Mouse (Mus musculus) cerebellum, adult 2 months (tissue): ENCODE measurements at regions not wholly inside any gene's neighbourhood (a gene's known extent, or its start where the extent isn't known, plus 50 kb on each side); places are given as distances from the start of the nearest gene placed in this dataset.

ENCODE experiments used
- DNase-seq, 2 experiments: peaks; one replicate each; pipeline ENCODE4 v3.0.0; 2021
- H3K27ac ChIP-seq: fragments of 200-500 bp; 2 replicates; pipeline ENCODE4 v1.5.1; 2012; ENCODE audit warnings: low read length, control low read depth, inconsistent platforms; ENCODE audit not compliant: insufficient read depth
- H3K27me3 ChIP-seq: fragments of 200-500 bp; 2 replicates; pipeline ENCODE4 v1.6.1; 2012; ENCODE audit warnings: inconsistent platforms, mild to moderate bottlenecking, low read length, moderate library complexity; ENCODE audit not compliant: control insufficient read depth, insufficient read depth
- H3K4me1 ChIP-seq: fragments of 200-500 bp; 2 replicates; pipeline ENCODE4 v1.6.1; 2011; ENCODE audit warnings: low read length; ENCODE audit not compliant: control insufficient read depth, insufficient read depth
- H3K4me3 ChIP-seq: fragments of 200-500 bp; replicated peaks from 2 replicates; pipeline ENCODE3; 2011; ENCODE audit warnings: mild to moderate bottlenecking, low read depth, low read length, control low read depth; ENCODE audit not compliant: insufficient read depth
- CTCF ChIP-seq: fragments of 200-500 bp; IDR thresholded peaks from 2 replicates; pipeline ENCODE4 v1.5.1; 2011; ENCODE audit warnings: low read depth, mild to moderate bottlenecking, control low read depth, low read length, moderate library complexity, borderline replicate concordance; ENCODE audit not compliant: insufficient read depth
- POLR2A ChIP-seq: fragments of 200-500 bp; IDR thresholded peaks from 2 replicates; pipeline ENCODE4 v1.6.1; 2011; ENCODE audit warnings: low read length, control low read depth, borderline replicate concordance; ENCODE audit not compliant: insufficient read depth
- WGBS: fragments of 180-500 bp; shearing (Covaris S2); methylation state at CpG from one replicate; pipeline ENCODE4 v1.1.7; 2018; 5-methylcytosine and 5-hydroxymethylcytosine counted together

GRCm38 (mm10) chr3:82781464-82781863 lies 94.8 kb downstream of the Rbm46 start:
- Histone ChIP-seq H3K4me1 (no peaks in the 10 kb centered on the region), H3K4me3 (no peak overlapping the region), H3K27ac (no peak overlapping the region), H3K27me3 (no peaks in the 10 kb centered on the region)
- WGBS, result 79% methylated on average over 1 of the region's 1 CpGs
- DNase-seq, result no peak
- TF ChIP-seq CTCF (no peak), POLR2A (no peak)

DNA sequence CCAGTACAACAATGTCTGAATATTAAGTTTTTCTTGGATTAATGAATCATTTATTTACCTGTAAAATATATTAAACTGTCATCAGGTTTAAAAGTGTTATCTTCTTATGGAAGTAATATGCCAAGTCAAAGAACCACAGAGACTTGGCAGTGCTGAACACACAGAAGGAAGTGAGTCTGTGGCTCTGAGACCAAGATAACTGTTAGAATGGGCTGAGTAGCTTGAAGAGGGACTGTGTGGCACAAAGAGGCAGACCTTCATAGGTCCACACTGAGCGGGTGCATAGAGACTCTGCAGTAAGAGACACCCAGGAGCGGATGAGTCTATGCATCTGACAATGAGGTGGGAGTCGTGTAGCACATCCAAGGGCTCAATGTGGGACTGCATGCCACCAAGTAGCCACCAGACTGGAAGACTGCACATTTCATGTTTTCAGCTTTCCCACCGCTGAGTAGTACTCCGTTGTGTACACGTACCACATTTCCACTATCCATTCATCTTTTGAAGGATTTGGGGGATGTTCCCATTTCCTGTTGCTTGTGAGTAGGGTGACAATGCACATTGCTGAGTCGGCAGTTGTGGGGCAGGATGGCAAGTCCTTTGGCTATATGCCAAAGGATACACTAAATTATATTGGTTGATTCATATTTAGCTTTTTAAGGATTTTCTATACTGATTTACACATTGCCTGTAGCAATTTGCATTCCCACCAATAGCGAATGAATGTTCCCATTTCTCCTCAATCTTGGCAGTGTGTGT lies 105.6 kb downstream of the Rbm46 start:
- TF ChIP-seq POLR2A, result no peak
- TF ChIP-seq CTCF, result no peak
- WGBS, result 93% methylated on average over 8 of the region's 8 CpGs

GRCm38 (mm10) chr3:82767484-82767883 lies 108.8 kb downstream of the Rbm46 start:
- H3K27me3 ChIP-seq, result no peaks in the 10 kb centered on the region; the same call in 1 of the 2 replicates
- TF ChIP-seq CTCF (no peak), POLR2A (no peak)
- H3K4me3 ChIP-seq, result no peak overlapping the region
- 53% methylated on average over 5 of the region's 5 CpGs for WGBS
- no peak for DNase-seq
- no peaks in the 10 kb centered on the region for H3K4me1 ChIP-seq
- H3K27ac ChIP-seq, result no peak overlapping the region

More for the DNA sequence above, 105.6 kb downstream of the Rbm46 start:
- no peaks in the 10 kb centered on the region; the same call in 1 of the 2 replicates for H3K27me3 ChIP-seq
- no peak overlapping the region for H3K27ac ChIP-seq
- H3K4me3 ChIP-seq, result no peak overlapping the region
- H3K4me1 ChIP-seq, result no peaks in the 10 kb centered on the region
- no peak for DNase-seq

DNA sequence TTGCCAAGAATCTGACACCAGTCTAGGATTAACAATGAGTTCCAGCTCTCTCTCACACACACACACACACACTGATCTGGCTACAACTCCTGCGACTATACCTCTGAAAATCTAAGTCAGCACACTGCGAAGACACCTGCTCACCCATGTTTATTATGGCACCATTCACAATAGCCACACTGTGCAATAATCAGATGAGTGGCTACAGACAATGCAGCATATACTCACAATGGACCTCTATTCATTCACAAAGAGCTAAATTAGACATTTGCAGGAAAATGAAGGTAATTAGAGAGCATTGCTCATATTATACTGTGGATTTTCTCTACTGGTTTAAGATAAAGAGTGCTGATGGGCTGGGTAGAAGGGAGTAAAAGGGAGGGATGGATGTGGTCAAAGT lies 116.3 kb downstream of the Rbm46 start:
- Histone ChIP-seq H3K27me3 (no peaks in the 10 kb centered on the region), H3K4me1 (no peaks in the 10 kb centered on the region), H3K27ac (no peak overlapping the region), H3K4me3 (no peak overlapping the region)
- DNase-seq, result no peak
- WGBS, result 71% methylated on average over 2 of the region's 2 CpGs
- TF ChIP-seq CTCF, result no peak

- 68% methylated on average over 1 of the region's 1 CpGs for WGBS
- no peaks in the 10 kb centered on the region for H3K27me3 ChIP-seq
- no peak overlapping the region for H3K27ac ChIP-seq
- H3K4me1 ChIP-seq, result no peaks in the 10 kb centered on the region
- no peak overlapping the region for H3K4me3 ChIP-seq
- DNase-seq, result no peak
- TF ChIP-seq CTCF (no peak), POLR2A (no peak)
Measured at GRCm38 (mm10) chr3:82758967-82759366, 117.3 kb downstream of the Rbm46 start.

DNA sequence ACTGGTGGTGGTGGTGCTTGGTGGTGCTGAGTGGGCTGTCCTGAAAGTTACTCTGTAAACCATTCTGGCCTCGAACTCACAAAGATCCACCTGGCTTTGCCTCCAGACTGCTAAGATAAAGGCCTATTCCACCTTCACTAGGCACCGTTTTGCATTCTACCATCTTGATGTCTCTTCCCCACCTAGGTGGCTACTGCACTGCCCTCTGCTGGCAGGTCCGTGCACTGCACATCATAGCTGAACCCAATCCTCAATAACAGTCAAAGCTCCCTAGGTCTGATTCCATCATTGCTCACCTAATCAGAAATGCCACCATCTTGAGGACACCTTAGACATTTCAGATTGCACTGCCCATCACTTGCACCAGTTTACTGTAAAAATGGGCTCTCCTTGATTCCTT lies 150.7 kb downstream of the Rbm46 start:
- TF ChIP-seq POLR2A (no peak), CTCF (peak; percentile 80)
- WGBS, result 34% methylated on average over 3 of the region's 3 CpGs

GRCm38 (mm10) chr3:82707628-82708027 lies 159.7 kb upstream of the Npy2r start:
- 87% methylated on average over 4 of the region's 4 CpGs for WGBS
- H3K27ac ChIP-seq, result no peak overlapping the region
- H3K27me3 ChIP-seq, result no peaks in the 10 kb centered on the region
- no peak for TF ChIP-seq POLR2A
- TF ChIP-seq CTCF, result no peak
- DNase-seq, result no peak
- no peaks in the 10 kb centered on the region for H3K4me1 ChIP-seq
- H3K4me3 ChIP-seq, result no peak overlapping the region

More for the DNA sequence above, 150.7 kb downstream of the Rbm46 start:
- Histone ChIP-seq H3K27ac (no peak overlapping the region), H3K4me1 (no peaks in the 10 kb centered on the region), H3K4me3 (no peak overlapping the region), H3K27me3 (no peaks in the 10 kb centered on the region)
- DNase-seq, result peak; percentile 30 to 61

GRCm38 (mm10) chr3:82692131-82692530 lies 144.2 kb upstream of the Npy2r start:
- H3K27ac ChIP-seq, result no peak overlapping the region
- H3K27me3 ChIP-seq, result no peaks in the 10 kb centered on the region
- TF ChIP-seq CTCF (no peak), POLR2A (no peak)
- DNase-seq, result no peak
- H3K4me1 ChIP-seq, result no peaks in the 10 kb centered on the region
- 87% methylated on average over 2 of the region's 2 CpGs for WGBS
- no peak overlapping the region for H3K4me3 ChIP-seq
